Mouse (Mus musculus): ENCODE results near the gene Exoc6b. TPM values are rescaled to one million over a fixed set of nuclear protein-coding genes. Genes with fewer than 3 reads are reported as not detected.

Exoc6b gene
- polyA plus RNA-seq, 1 experiment, result 9.3 TPM

GRCm38 (mm10) chr6:85024403-85024802, 44.9 kb downstream of the Exoc6b start:
- no peaks in the 10 kb centered on the region for H3K36me3 ChIP-seq (ENCODE audit: control insufficient read depth, insufficient read depth)
- H3ac ChIP-seq (ENCODE audit: control insufficient read depth, insufficient read length), result no peak overlapping the region
- H3K4me3 ChIP-seq, result no peak overlapping the region
- H3K27me3 ChIP-seq (ENCODE audit: control insufficient read depth, insufficient read depth, insufficient read length), result no peaks in the 10 kb centered on the region
- H3K79me2 ChIP-seq (ENCODE audit: control insufficient read depth, insufficient read depth), result no peaks in the 10 kb centered on the region
- H3K4me2 ChIP-seq (ENCODE audit: low read depth), result no peak overlapping the region
- no peak for TF ChIP-seq TCF3 (IDR thresholded peaks at IDR 0.05; ENCODE audit: insufficient read length, low read depth)
- TF ChIP-seq POLR2A (IDR thresholded peaks at IDR 0.05; ENCODE audit: insufficient read length, low read depth), result no peak
- no peak for TF ChIP-seq MYOD1 (IDR thresholded peaks at IDR 0.05; ENCODE audit: control insufficient read depth in 1 of 3, insufficient read length in 2 of 3, low read depth in 2 of 3)
- no peak for TF ChIP-seq USF1 (IDR thresholded peaks at IDR 0.05; ENCODE audit: low read depth)
- TF ChIP-seq CEBPB (IDR thresholded peaks at IDR 0.05; ENCODE audit: insufficient read depth, poor library complexity, severe bottlenecking), result no peak
- no peak for TF ChIP-seq MYOG (IDR thresholded peaks at IDR 0.05; ENCODE audit: control insufficient read depth in 1 of 3, insufficient read depth in 1 of 3, insufficient read length in 2 of 3, low read depth in 2 of 3)
- no peak for TF ChIP-seq E2F4 (IDR thresholded peaks at IDR 0.05; ENCODE audit: insufficient read depth)
- no peak for TF ChIP-seq TCF12 (IDR thresholded peaks at IDR 0.05; ENCODE audit: insufficient read depth, poor library complexity, severe bottlenecking)
- TF ChIP-seq SRF (IDR thresholded peaks at IDR 0.05; ENCODE audit: control insufficient read depth, insufficient read length, low read depth), result no peak
- no peak for TF ChIP-seq POLR2AphosphoS2 (IDR thresholded peaks at IDR 0.05; ENCODE audit: insufficient read length, low read depth)
- TF ChIP-seq REST (IDR thresholded peaks at IDR 0.05; ENCODE audit: insufficient read depth, insufficient read length), result no peak
- TF ChIP-seq MAX (IDR thresholded peaks at IDR 0.05; ENCODE audit: low read depth), result no peak

DNA sequence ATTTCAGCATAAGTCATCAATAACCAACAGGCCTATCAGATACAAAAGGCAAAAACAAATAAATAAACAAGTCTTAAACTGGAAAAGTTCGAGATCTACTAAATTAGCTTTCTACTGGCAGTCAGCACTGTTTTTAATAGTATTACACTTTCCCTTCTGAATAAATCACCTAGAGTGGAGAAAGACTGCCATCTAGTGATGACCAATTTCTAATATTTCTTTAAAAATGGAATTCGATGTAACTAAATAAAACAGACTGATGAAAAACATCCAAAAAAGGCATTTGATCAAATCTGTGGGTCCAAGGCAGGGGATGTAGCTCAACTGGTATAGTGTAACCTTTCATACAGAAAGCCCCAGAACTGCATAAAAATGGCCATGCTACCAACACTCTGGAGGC, 52.3 kb downstream of the Exoc6b start:
- Histone ChIP-seq H3K79me2 (ENCODE audit: control insufficient read depth, insufficient read depth) (no peaks in the 10 kb centered on the region), H3ac (ENCODE audit: control insufficient read depth, insufficient read length) (no peak overlapping the region), H3K4me3 (no peak overlapping the region), H3K27me3 (ENCODE audit: control insufficient read depth, insufficient read depth, insufficient read length) (no peaks in the 10 kb centered on the region), H3K4me2 (ENCODE audit: low read depth) (no peak overlapping the region), H3K36me3 (ENCODE audit: control insufficient read depth, insufficient read depth) (no peaks in the 10 kb centered on the region)
- no peak for TF ChIP-seq POLR2A (IDR thresholded peaks at IDR 0.05; ENCODE audit: insufficient read length, low read depth)

DNA sequence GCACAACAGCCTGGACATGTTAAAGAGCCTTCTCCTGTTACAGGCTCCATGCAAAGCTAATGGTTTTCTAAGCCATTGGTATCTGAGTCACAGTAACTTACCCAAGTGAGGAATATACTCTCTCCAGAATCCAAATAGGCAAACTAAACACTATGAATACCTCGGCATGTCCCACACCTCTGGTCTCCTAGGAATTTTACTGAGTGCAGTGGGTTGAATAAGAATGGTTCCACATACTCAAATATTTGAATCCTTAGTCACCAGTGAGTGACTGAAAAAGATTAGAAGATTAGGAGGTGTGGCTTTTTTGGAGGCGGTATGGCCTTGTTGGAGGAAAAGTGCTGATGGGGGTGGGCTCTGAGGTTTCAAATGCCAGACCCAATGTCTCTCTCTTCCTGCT, 55.4 kb downstream of the Exoc6b start:
- Histone ChIP-seq H3K27me3 (ENCODE audit: control insufficient read depth, insufficient read depth, insufficient read length) (no peaks in the 10 kb centered on the region), H3K36me3 (ENCODE audit: control insufficient read depth, insufficient read depth) (peaks cover 6% of the 10 kb centered on the region), H3K4me3 (no peak overlapping the region), H3K4me2 (ENCODE audit: low read depth) (peak overlapping the region; percentile 7), H3K79me2 (ENCODE audit: control insufficient read depth, insufficient read depth) (no peaks in the 10 kb centered on the region), H3ac (ENCODE audit: control insufficient read depth, insufficient read length) (no peak overlapping the region)
- no peak for TF ChIP-seq SRF (IDR thresholded peaks at IDR 0.05; ENCODE audit: control insufficient read depth, insufficient read length, low read depth)
- no peak for TF ChIP-seq E2F4 (IDR thresholded peaks at IDR 0.05; ENCODE audit: insufficient read depth)
- TF ChIP-seq TCF3 (IDR thresholded peaks at IDR 0.05; ENCODE audit: insufficient read length, low read depth), result no peak
- TF ChIP-seq CEBPB (IDR thresholded peaks at IDR 0.05; ENCODE audit: insufficient read depth, poor library complexity, severe bottlenecking), result no peak
- no peak for TF ChIP-seq POLR2AphosphoS2 (IDR thresholded peaks at IDR 0.05; ENCODE audit: insufficient read length, low read depth)

DNA sequence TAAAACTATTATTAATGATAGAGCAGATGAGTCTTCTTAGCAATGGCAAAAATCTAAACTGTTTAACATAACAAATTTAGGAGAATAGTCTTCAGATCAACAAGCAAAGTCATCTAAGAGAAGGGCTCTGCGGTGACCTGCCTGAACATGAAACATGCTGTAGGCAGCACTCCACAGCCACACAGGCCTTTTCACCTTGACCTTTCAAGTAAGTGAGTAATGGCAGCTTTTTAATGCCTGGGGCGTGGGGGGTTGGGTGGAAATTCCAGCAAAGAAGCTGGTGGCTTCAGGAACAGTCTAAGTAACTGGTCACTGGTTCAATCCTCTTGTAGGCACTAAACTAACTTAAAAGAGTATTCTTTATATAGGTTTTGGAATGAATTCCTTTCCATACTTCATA, 58.9 kb downstream of the Exoc6b start:
- H3ac ChIP-seq (ENCODE audit: control insufficient read depth, insufficient read length), result no peak overlapping the region
- peaks cover 6% of the 10 kb centered on the region for H3K36me3 ChIP-seq (ENCODE audit: control insufficient read depth, insufficient read depth)
- no peak overlapping the region for H3K4me3 ChIP-seq
- no peak overlapping the region for H3K4me2 ChIP-seq (ENCODE audit: low read depth)
- H3K79me2 ChIP-seq (ENCODE audit: control insufficient read depth, insufficient read depth), result no peaks in the 10 kb centered on the region
- no peaks in the 10 kb centered on the region for H3K27me3 ChIP-seq (ENCODE audit: control insufficient read depth, insufficient read depth, insufficient read length)
- no peak for TF ChIP-seq MAX (IDR thresholded peaks at IDR 0.05; ENCODE audit: low read depth)
- no peak for TF ChIP-seq USF1 (IDR thresholded peaks at IDR 0.05; ENCODE audit: low read depth)
- TF ChIP-seq POLR2AphosphoS2 (IDR thresholded peaks at IDR 0.05; ENCODE audit: insufficient read length, low read depth), result no peak
- TF ChIP-seq TCF12 (IDR thresholded peaks at IDR 0.05; ENCODE audit: insufficient read depth, poor library complexity, severe bottlenecking), result no peak
- TF ChIP-seq TCF3 (IDR thresholded peaks at IDR 0.05; ENCODE audit: insufficient read length, low read depth), result no peak
- TF ChIP-seq MYOD1 (IDR thresholded peaks at IDR 0.05; ENCODE audit: control insufficient read depth in 1 of 3, insufficient read length in 2 of 3, low read depth in 2 of 3), result no peak
- no peak for TF ChIP-seq POLR2A (IDR thresholded peaks at IDR 0.05; ENCODE audit: insufficient read length, low read depth)
- no peak for TF ChIP-seq MYOG (IDR thresholded peaks at IDR 0.05; ENCODE audit: control insufficient read depth in 1 of 3, insufficient read depth in 1 of 3, insufficient read length in 2 of 3, low read depth in 2 of 3)
- TF ChIP-seq E2F4 (IDR thresholded peaks at IDR 0.05; ENCODE audit: insufficient read depth), result no peak
- TF ChIP-seq SRF (IDR thresholded peaks at IDR 0.05; ENCODE audit: control insufficient read depth, insufficient read length, low read depth), result no peak
- TF ChIP-seq REST (IDR thresholded peaks at IDR 0.05; ENCODE audit: insufficient read depth, insufficient read length), result no peak
- TF ChIP-seq CEBPB (IDR thresholded peaks at IDR 0.05; ENCODE audit: insufficient read depth, poor library complexity, severe bottlenecking), result no peak

DNA sequence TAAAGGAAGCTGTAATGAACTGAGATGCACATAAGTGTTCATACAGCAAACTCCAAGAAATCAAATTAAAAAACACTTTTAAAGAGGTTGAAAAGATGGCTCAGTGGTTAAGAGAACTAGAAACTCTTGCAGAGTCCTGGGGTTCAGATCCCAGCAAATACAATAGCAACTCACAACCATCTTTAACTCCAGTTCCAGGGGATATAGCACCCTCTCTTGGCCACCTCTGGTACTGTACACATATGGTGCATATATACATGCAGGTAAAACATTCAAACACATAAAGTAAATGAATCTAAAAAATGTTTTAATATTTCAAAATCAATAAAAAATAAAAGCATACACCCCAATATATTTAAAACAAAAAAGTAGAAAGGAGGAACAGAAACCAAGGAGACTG, 73.9 kb downstream of the Exoc6b start:
- Histone ChIP-seq H3K4me2 (ENCODE audit: low read depth) (no peak overlapping the region), H3K4me3 (no peak overlapping the region), H3K79me2 (ENCODE audit: control insufficient read depth, insufficient read depth) (no peaks in the 10 kb centered on the region), H3ac (ENCODE audit: control insufficient read depth, insufficient read length) (no peak overlapping the region), H3K27me3 (ENCODE audit: control insufficient read depth, insufficient read depth, insufficient read length) (no peaks in the 10 kb centered on the region), H3K36me3 (ENCODE audit: control insufficient read depth, insufficient read depth) (no peaks in the 10 kb centered on the region)
- no peak for TF ChIP-seq REST (IDR thresholded peaks at IDR 0.05; ENCODE audit: insufficient read depth, insufficient read length)
- TF ChIP-seq POLR2A (IDR thresholded peaks at IDR 0.05; ENCODE audit: insufficient read length, low read depth), result no peak
- no peak for TF ChIP-seq SRF (IDR thresholded peaks at IDR 0.05; ENCODE audit: control insufficient read depth, insufficient read length, low read depth)
- no peak for TF ChIP-seq MYOD1 (IDR thresholded peaks at IDR 0.05; ENCODE audit: control insufficient read depth in 1 of 3, insufficient read length in 2 of 3, low read depth in 2 of 3)
- TF ChIP-seq TCF3 (IDR thresholded peaks at IDR 0.05; ENCODE audit: insufficient read length, low read depth), result no peak
- no peak for TF ChIP-seq E2F4 (IDR thresholded peaks at IDR 0.05; ENCODE audit: insufficient read depth)
- no peak for TF ChIP-seq MAX (IDR thresholded peaks at IDR 0.05; ENCODE audit: low read depth)
- no peak for TF ChIP-seq USF1 (IDR thresholded peaks at IDR 0.05; ENCODE audit: low read depth)
- TF ChIP-seq CEBPB (IDR thresholded peaks at IDR 0.05; ENCODE audit: insufficient read depth, poor library complexity, severe bottlenecking), result no peak
- no peak for TF ChIP-seq MYOG (IDR thresholded peaks at IDR 0.05; ENCODE audit: control insufficient read depth in 1 of 3, insufficient read depth in 1 of 3, insufficient read length in 2 of 3, low read depth in 2 of 3)
- TF ChIP-seq POLR2AphosphoS2 (IDR thresholded peaks at IDR 0.05; ENCODE audit: insufficient read length, low read depth), result no peak
- TF ChIP-seq TCF12 (IDR thresholded peaks at IDR 0.05; ENCODE audit: insufficient read depth, poor library complexity, severe bottlenecking), result no peak

Measured in myocyte (in vitro differentiated cells).